Mouse (Mus musculus) activated CD4-positive, CD25-positive, alpha-beta regulatory T cell (primary cell): ENCODE measurements around the gene Amy1. TPM values are rescaled to one million over a fixed set of nuclear protein-coding genes. Genes with fewer than 3 reads are reported as not detected.

Experiments used
- polyA plus RNA-seq, 2 experiments: library from polyadenylated mRNA; unstranded; fragments of 100-300 nt; shearing (Covaris generic); gene quantifications; one replicate each; pipeline ENCODE4 v1.2.1; 2017

Amy1 gene
- polyA plus RNA-seq: under 1 TPM; 0.62 to 0.86 TPM

DNA sequence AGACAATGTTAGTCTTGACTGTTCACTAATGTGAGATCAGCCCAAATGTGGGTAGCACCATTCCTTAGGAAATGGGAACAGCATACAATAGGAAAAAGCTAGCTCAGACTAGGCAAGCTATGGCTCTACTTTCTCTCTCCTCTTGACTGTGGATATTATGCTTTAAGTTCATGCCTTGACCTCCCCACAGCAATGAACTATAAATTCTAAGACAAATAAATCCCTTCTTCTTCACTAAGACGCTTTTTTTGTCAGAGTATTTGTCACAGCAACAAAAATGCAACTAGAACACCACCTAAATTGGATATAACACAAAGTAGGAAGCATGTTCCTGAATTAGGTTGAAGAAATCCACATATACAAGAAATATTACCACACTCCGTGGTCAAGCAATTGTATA is at the start of gene Amy1:
Amy1 (minus strand) TSS at position 101 of the 400 bp plus-strand sequence.

DNA sequence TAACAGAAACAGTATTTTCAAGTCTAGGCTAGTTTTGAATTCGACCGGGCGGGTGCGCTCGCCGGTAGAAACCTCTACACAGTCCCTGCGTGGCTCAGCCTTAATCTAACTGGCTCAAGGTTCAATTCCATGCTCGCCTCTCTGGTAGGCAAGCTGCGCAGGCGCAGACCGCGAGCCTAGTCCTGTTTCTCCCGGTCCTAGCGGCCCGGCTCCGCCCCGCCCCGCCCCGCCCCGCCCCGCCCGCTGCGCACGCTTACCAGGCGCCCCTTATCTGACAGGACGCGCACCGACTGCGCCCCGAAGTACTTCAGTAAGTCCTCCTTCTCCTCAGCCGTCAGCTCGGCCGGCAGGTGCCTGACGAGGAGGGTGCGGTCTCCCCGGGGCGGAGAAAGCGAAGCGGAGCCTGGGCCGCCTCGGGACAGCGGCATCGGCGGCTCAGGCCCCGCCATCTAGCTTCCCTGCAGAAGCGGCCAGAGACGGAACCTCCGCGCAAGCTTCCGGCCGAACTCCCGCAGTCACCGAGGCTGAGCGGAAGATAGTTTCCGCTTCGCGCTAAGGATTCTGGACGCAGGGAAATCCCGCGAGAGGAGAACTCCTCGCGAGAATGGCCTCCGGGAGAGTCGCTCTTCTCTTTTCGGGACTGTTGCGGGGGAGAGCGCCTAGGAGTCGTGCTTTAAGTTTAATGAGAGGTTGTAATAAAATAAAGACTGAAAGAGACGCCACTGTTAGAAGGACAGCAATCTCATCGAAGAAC is 23.3 kb upstream of the Amy1 start, which contains the start of gene Rnpc3:
Rnpc3 (minus strand) TSS at position 544 of the 754 bp plus-strand sequence.

DNA sequence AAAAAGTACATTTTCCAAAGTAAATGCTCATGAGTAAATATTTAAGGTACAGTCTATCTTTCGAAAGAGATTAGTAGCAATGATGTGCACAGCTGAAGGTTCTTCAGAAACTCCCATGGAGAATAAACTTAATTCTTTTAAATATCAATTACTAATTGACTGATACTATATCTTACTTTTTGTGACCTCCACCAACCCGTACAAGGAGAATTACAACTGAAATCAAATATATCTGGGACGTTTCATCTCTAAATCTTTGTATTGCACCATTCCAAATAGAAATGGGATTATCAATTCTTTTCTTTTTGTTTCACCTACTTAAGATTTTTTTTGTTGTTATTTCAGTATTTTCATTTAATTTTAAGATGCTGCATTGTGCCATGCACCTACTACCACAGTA is 74.2 kb downstream of the Amy1 start, which contains the start of gene Amy2a1:
Amy2a1 (minus strand) TSS at position 101 of the 400 bp plus-strand sequence.

Other genes with a start within 250 kb of the Amy1 start
- not detected for gene Amy2a1, start 74.3 kb downstream of the Amy1 start, polyA plus RNA-seq
- 10 to 100 TPM; 43.0 to 45.8 TPM for gene Rnpc3, start 23.4 kb upstream of the Amy1 start, polyA plus RNA-seq